Mouse (Mus musculus): Measurements from ENCODE around the gene Smim26.

- TF ChIP-seq CTCF (IDR thresholded peaks at IDR 0.05; ENCODE audit: insufficient read depth, low read length) (no peak), POLR2A (IDR thresholded peaks at IDR 0.05; ENCODE audit: borderline replicate concordance, extremely low read depth, low read depth, low read length) (no peak)
Observed at GRCm38 (mm10) chr2:144634729-144635128, 40.9 kb downstream of the Smim26 start.

Measured in lung, adult 2 months (tissue).